Comparison of ENCODE assay signal across 27 mouse cellular contexts in genomic region chr6:128404708-128405107, GRCm38 (mm10). TPM values are rescaled to one million over a fixed set of nuclear protein-coding genes. Genes with fewer than 3 reads are reported as not detected.
DNase-seq lines count a peak whose midpoint lies in the region; ATAC-seq lines count a peak whose summit lies in the region.
"Had no signal": no experiment of that assay in that cellular context is flagged by ENCODE, and none has a peak within 500 bp of the region (broad histone marks: within the 10 kb centered on the region; RNA-seq: fewer than 3 reads in every experiment).

No protein-coding gene starts in this region.

- H3K4me1 ChIP-seq in midbrain, embryonic 14.5 days (ENCODE audit: control insufficient read depth, insufficient read depth, low read length) = no peaks in the 10 kb centered on the region
- H3K4me1 ChIP-seq in midbrain, embryonic 11.5 days (ENCODE audit: control insufficient read depth, insufficient read depth, low read length) = no peaks in the 10 kb centered on the region
- H3K4me1 ChIP-seq: liver, embryonic 15.5 days had no signal

- no peak overlapping the region for H3K27ac ChIP-seq in midbrain, embryonic 14.5 days (replicated peaks; ENCODE audit: low read depth, low read length)
- no peak overlapping the region for H3K27ac ChIP-seq in midbrain, embryonic 11.5 days (ENCODE audit: low read depth, low read length)
- H3K27ac ChIP-seq: gastrocnemius, adult 2 months; hindbrain, embryonic 15.5 days; intestine, embryonic 15.5 days; limb, embryonic 15.5 days; liver, embryonic 15.5 days; neural tube, embryonic 15.5 days; stomach, embryonic 15.5 days had no signal

- no peak overlapping the region for H3K9ac ChIP-seq in midbrain, embryonic 14.5 days (replicated peaks; ENCODE audit: low read length)
- no peak overlapping the region for H3K9ac ChIP-seq in midbrain, embryonic 11.5 days (ENCODE audit: low read length)
- H3K9ac ChIP-seq: hindbrain, embryonic 15.5 days; intestine, embryonic 15.5 days; limb, embryonic 15.5 days; liver, embryonic 15.5 days; neural tube, embryonic 15.5 days; stomach, embryonic 15.5 days had no signal

- no peak overlapping the region for H3K4me3 ChIP-seq in midbrain, embryonic 14.5 days (replicated peaks; ENCODE audit: low read depth, low read length)
- no peak overlapping the region for H3K4me3 ChIP-seq in midbrain, embryonic 11.5 days (ENCODE audit: low read depth, low read length)
- H3K4me3 ChIP-seq: erythroblast, embryonic 14.5 days; gastrocnemius, adult 2 months; hindbrain, embryonic 15.5 days; intestine, embryonic 15.5 days; limb, embryonic 15.5 days; liver, embryonic 15.5 days; neural tube, embryonic 15.5 days; stomach, embryonic 15.5 days had no signal

- ATAC-seq in midbrain, embryonic 14.5 days (ENCODE audit: low FRiP score, low TSS enrichment) = no peak
- ATAC-seq in midbrain, embryonic 11.5 days (ENCODE audit: low FRiP score) = no peak
- ATAC-seq in erythroblast, adult 5-6 weeks (replicated peaks; ENCODE audit: low FRiP score, poor library complexity, severe bottlenecking) = no peak
- ATAC-seq: intestine, embryonic 15.5 days; lung, postnatal 0 days; midbrain, embryonic 16.5 days had no signal

- no peaks in the 10 kb centered on the region for H3K27me3 ChIP-seq in midbrain, embryonic 14.5 days (ENCODE audit: control insufficient read depth, insufficient read depth, low read length)
- H3K27me3 ChIP-seq in midbrain, embryonic 11.5 days (ENCODE audit: control insufficient read depth, insufficient read depth, low read length) = no peaks in the 10 kb centered on the region
- H3K27me3 ChIP-seq: hindbrain, embryonic 15.5 days; intestine, embryonic 15.5 days; limb, embryonic 15.5 days; liver, embryonic 15.5 days; neural tube, embryonic 15.5 days; stomach, embryonic 15.5 days had no signal

- intact Hi-C loops in heart, postnatal 10 days (cut with DNase I) = no loop called here

- H3K9me3 ChIP-seq in midbrain, embryonic 14.5 days (ENCODE audit: control insufficient read depth, low read length) = no peaks in the 10 kb centered on the region
- no peaks in the 10 kb centered on the region for H3K9me3 ChIP-seq in midbrain, embryonic 11.5 days (ENCODE audit: control insufficient read depth, low read length)
- H3K9me3 ChIP-seq: hindbrain, embryonic 15.5 days; intestine, embryonic 15.5 days; limb, embryonic 15.5 days; liver, embryonic 15.5 days; neural tube, embryonic 15.5 days; stomach, embryonic 15.5 days had no signal

- WGBS in midbrain, embryonic 14.5 days = 62% methylated on average over 5 of the region's 5 CpGs
- WGBS in midbrain, embryonic 11.5 days = 56% methylated on average over 5 of the region's 5 CpGs

- H3K4me2 ChIP-seq in midbrain, embryonic 14.5 days (ENCODE audit: low read length) = no peak overlapping the region
- H3K4me2 ChIP-seq in midbrain, embryonic 11.5 days = no peak overlapping the region
- H3K4me2 ChIP-seq: hindbrain, embryonic 15.5 days; intestine, embryonic 15.5 days; limb, embryonic 15.5 days; liver, embryonic 15.5 days; neural tube, embryonic 15.5 days; stomach, embryonic 15.5 days had no signal

- DNase-seq in cerebellum, postnatal 10 days = peak; percentile 32 to 35
- DNase-seq in cerebellum, adult 8-10 months = no peak
- DNase-seq in heart, postnatal 10 days = peak; percentile 15 to 26
- no peak for DNase-seq in heart, adult 18-20 months
- peak; percentile 23 for DNase-seq in midbrain, embryonic 14.5 days
- no peak for DNase-seq in midbrain, embryonic 11.5 days (ENCODE audit: low spot score, missing footprints)
- DNase-seq: B cell, adult 2 months; gastrocnemius, adult 2 months; kidney, adult 9 months; right cerebral cortex, postnatal 25 days; thymus, adult 2 months had no signal

- peaks cover 37% of the 10 kb centered on the region for H3K36me3 ChIP-seq in midbrain, embryonic 14.5 days (ENCODE audit: control insufficient read depth, insufficient read depth, low read length)
- peaks cover 14% of the 10 kb centered on the region for H3K36me3 ChIP-seq in midbrain, embryonic 11.5 days (ENCODE audit: control insufficient read depth, insufficient read depth, low read length)

RNA-seq across cellular contexts. Expression of gene Nrip2, which starts 5.6 kb away (rescaled TPM):
- total RNA-seq in heart, postnatal 10 days (2021) = 1 to 10 TPM; 3.6 TPM
- 1 to 10 TPM; 1.3 TPM for total RNA-seq in heart, adult 18-20 months (2021)
- polyA plus RNA-seq in midbrain, embryonic 14.5 days (2014; fragmentation: Nextera tagmentation; extraction: Ambion mirVana) = 8.8 and 10.1 TPM in 2 replicates
- polyA plus RNA-seq in midbrain, embryonic 11.5 days (2014; fragmentation: Nextera tagmentation; extraction: Ambion mirVana) = 2.2 and 2.7 TPM in 2 replicates
- total RNA-seq in erythroblast, adult 5-6 weeks (2015; ENCODE audit: low replicate concordance) = not detected in 2 replicates
- total RNA-seq in erythroblast, adult 5-6 weeks (2017; ENCODE audit: low replicate concordance) = not detected in 2 replicates
- polyA plus RNA-seq: erythroblast, embryonic 14.5 days had no signal

RNA-seq across cellular contexts. Expression of gene Itfg2, which starts 20.0 kb away (rescaled TPM):
- 10 to 100 TPM; 21.5 to 30.8 TPM for total RNA-seq in heart, postnatal 10 days (2021)
- total RNA-seq in heart, adult 18-20 months (2021) = 10 to 100 TPM; 17.0 to 22.0 TPM
- polyA plus RNA-seq in midbrain, embryonic 14.5 days (2014; fragmentation: Nextera tagmentation; extraction: Ambion mirVana) = 42.1 and 43.3 TPM in 2 replicates
- 26.3 and 27.2 TPM in 2 replicates for polyA plus RNA-seq in midbrain, embryonic 11.5 days (2014; fragmentation: Nextera tagmentation; extraction: Ambion mirVana)
- 12.7 and 53.8 TPM in 2 replicates for total RNA-seq in erythroblast, adult 5-6 weeks (2015; ENCODE audit: low replicate concordance)
- 5.3 and 13.7 TPM in 2 replicates for total RNA-seq in erythroblast, adult 5-6 weeks (2017; ENCODE audit: low replicate concordance)

RNA-seq across cellular contexts. Expression of gene Gm44596, which starts 29.4 kb away (rescaled TPM):
- total RNA-seq in heart, postnatal 10 days (2021) = not detected
- total RNA-seq in heart, adult 18-20 months (2021) = not detected
- not detected in 2 replicates for polyA plus RNA-seq in midbrain, embryonic 14.5 days (2014; fragmentation: Nextera tagmentation; extraction: Ambion mirVana)
- not detected in 2 replicates for polyA plus RNA-seq in midbrain, embryonic 11.5 days (2014; fragmentation: Nextera tagmentation; extraction: Ambion mirVana)
- total RNA-seq in erythroblast, adult 5-6 weeks (2015; ENCODE audit: low replicate concordance) = not detected in 2 replicates
- total RNA-seq in erythroblast, adult 5-6 weeks (2017; ENCODE audit: low replicate concordance) = not detected in 2 replicates
- total RNA-seq: gastrocnemius, adult 2 months; layer of hippocampus, postnatal 14 days; left cerebral cortex, postnatal 10 days; megakaryocyte, adult 5-6 weeks had no signal
- polyA plus RNA-seq: erythroblast, embryonic 14.5 days; gonadal fat pad, adult 2 months; heart, postnatal 0 days; hindbrain, embryonic 15.5 days; intestine, embryonic 15.5 days; limb, embryonic 15.5 days; liver, embryonic 15.5 days; lung, postnatal 0 days; midbrain, embryonic 16.5 days; neural tube, embryonic 15.5 days; spleen, adult 2 months; stomach, embryonic 15.5 days; thymus, adult 2 months had no signal

RNA-seq across cellular contexts. Expression of gene Tex52, which starts 29.5 kb away (rescaled TPM):
- total RNA-seq in heart, postnatal 10 days (2021) = not detected
- total RNA-seq in heart, adult 18-20 months (2021) = not detected
- 0.59 and 1.0 TPM in 2 replicates for polyA plus RNA-seq in midbrain, embryonic 14.5 days (2014; fragmentation: Nextera tagmentation; extraction: Ambion mirVana)
- 0.25 and 0.44 TPM in 2 replicates for polyA plus RNA-seq in midbrain, embryonic 11.5 days (2014; fragmentation: Nextera tagmentation; extraction: Ambion mirVana)
- total RNA-seq in erythroblast, adult 5-6 weeks (2015; ENCODE audit: low replicate concordance) = not detected in 2 replicates
- not detected in 2 replicates for total RNA-seq in erythroblast, adult 5-6 weeks (2017; ENCODE audit: low replicate concordance)
- total RNA-seq: gastrocnemius, adult 2 months; left cerebral cortex, postnatal 10 days had no signal
- polyA plus RNA-seq: heart, postnatal 0 days had no signal

RNA-seq across cellular contexts. Expression of gene Fkbp4, which starts 33.8 kb away (rescaled TPM):
- 100 to 1,000 TPM; 202 to 247 TPM for total RNA-seq in heart, postnatal 10 days (2021)
- 100 to 1,000 TPM; 352 to 419 TPM for total RNA-seq in heart, adult 18-20 months (2021)
- 313 and 363 TPM in 2 replicates for polyA plus RNA-seq in midbrain, embryonic 14.5 days (2014; fragmentation: Nextera tagmentation; extraction: Ambion mirVana)
- 559 and 584 TPM in 2 replicates for polyA plus RNA-seq in midbrain, embryonic 11.5 days (2014; fragmentation: Nextera tagmentation; extraction: Ambion mirVana)
- total RNA-seq in erythroblast, adult 5-6 weeks (2015; ENCODE audit: low replicate concordance) = 16.1 and 19.2 TPM in 2 replicates
- 34.8 and 68.4 TPM in 2 replicates for total RNA-seq in erythroblast, adult 5-6 weeks (2017; ENCODE audit: low replicate concordance)

Comparison
In these comparisons a context has a peak if more than half of its experiments do, and no peak if none do; other contexts are left out.
1. DNase-seq: peak in cerebellum, postnatal 10 days (2 of 2), heart, postnatal 10 days (2 of 2) and midbrain, embryonic 14.5 days (single experiment); none in cerebellum, adult 8-10 months (single experiment), heart, adult 18-20 months (0 of 2) and midbrain, embryonic 11.5 days (single experiment).